Mouse (Mus musculus) spleen, adult 2 months (tissue): ENCODE results near the gene Rprd2.

Experiments used
- CTCF ChIP-seq: fragments of 200-500 bp; IDR thresholded peaks from 2 replicates; pipeline ENCODE4 v1.5.1; 2011; ENCODE audit warnings: mild to moderate bottlenecking, inconsistent platforms; ENCODE audit not compliant: insufficient read depth, insufficient read length, insufficient replicate concordance; ENCODE audit errors: extremely low read depth
- POLR2A ChIP-seq: fragments of 200-500 bp; IDR thresholded peaks from 2 replicates; pipeline ENCODE4 v1.6.1; 2011; ENCODE audit warnings: low read depth, low read length, inconsistent platforms

DNA sequence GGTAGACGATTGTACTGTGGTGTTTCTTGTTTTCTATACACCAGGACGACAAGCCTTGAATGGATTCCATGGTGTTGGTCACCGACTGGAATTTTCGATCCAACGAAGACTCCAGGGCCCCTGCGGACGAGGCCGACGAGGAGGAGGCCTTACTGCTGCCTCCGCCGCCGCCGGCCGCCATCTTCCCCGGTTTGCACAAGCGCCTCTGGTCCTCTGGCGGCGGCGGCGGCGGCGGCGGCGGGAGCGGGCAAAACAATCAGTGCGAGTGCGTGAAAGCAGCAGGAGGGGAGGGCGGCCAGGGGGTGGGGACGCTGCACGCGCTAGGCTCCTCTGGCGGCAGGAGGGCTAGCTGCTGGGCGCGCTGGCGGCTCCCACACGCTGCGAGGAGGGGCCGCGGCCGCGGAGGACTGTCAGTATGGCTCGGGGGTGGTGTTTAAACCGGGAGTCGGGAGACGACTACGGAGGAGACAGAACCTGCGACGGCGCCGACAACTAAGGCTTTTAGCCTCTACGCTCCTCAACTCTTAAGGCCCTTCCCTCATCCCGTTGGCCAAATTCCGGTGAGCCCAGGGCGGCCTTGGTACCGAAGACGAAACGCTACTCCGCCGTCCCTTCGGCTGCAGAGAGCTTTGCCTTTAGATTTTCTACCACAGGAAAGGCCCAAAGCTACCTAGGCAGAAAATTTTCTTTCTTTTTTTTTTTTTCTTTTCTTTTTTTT, at the start of gene Rprd2:
- TF ChIP-seq CTCF (no peak), POLR2A (peak; percentile 28)
